Mouse (Mus musculus): ENCODE data around the gene Carmil1. TPM values are rescaled to one million over a fixed set of nuclear protein-coding genes. Genes with fewer than 3 reads are reported as not detected.

Carmil1 gene
- polyA plus RNA-seq (2015; fragmentation: Nextera tagmentation; extraction: Ambion mirVana) = 5.5 and 7.9 TPM in 2 replicates

- H3K9me3 ChIP-seq (replicated peaks) = no peaks in the 10 kb centered on the region
- WGBS (ENCODE audit: insufficient replicate concordance) = under 1% methylated on average over 95 of the region's 96 CpGs
- H3K36me3 ChIP-seq = no peaks in the 10 kb centered on the region
- H3K27me3 ChIP-seq = peaks cover 52% of the 10 kb centered on the region
- peak; percentile 91 for ATAC-seq (ENCODE audit: low read depth)
- H3K4me2 ChIP-seq = peak within 1 kb of the TSS; percentile 71
- H3K9ac ChIP-seq = peak within 1 kb of the TSS; percentile 59
- H3K27ac ChIP-seq = no peak within 1 kb of the TSS
- H3K4me3 ChIP-seq (replicated peaks) = peak within 1 kb of the TSS; percentile 63
- H3K4me1 ChIP-seq (replicated peaks) = peaks cover 13% of the 10 kb centered on the region; the same call in 1 of the 2 replicates
- DNase-seq = peak; percentile 44
These were observed at the start of gene Carmil1 for GRCm38 (mm10) chr13:24280439-24281431. Gene Carmil1, minus strand, starts transcription at chr13:24280795.

GRCm38 (mm10) chr13:24330128-24330527, 49.5 kb upstream of the Carmil1 start:
- DNase-seq (no peak), ATAC-seq (ENCODE audit: low read depth) (no peak)
- no peak overlapping the region for H3K27ac ChIP-seq
- WGBS (ENCODE audit: insufficient replicate concordance) = 55% methylated on average over 4 of the region's 4 CpGs
- H3K9ac ChIP-seq = no peak overlapping the region
- no peak overlapping the region for H3K4me3 ChIP-seq (replicated peaks)
- H3K4me1 ChIP-seq (replicated peaks) = peaks cover 3% of the 10 kb centered on the region; the same call in 1 of the 2 replicates
- no peaks in the 10 kb centered on the region for H3K9me3 ChIP-seq (replicated peaks)
- no peaks in the 10 kb centered on the region for H3K36me3 ChIP-seq
- H3K27me3 ChIP-seq = no peaks in the 10 kb centered on the region
- no peak overlapping the region for H3K4me2 ChIP-seq

GRCm38 (mm10) chr13:24328036-24328817, 47.6 kb upstream of the Carmil1 start:
- H3K4me2 ChIP-seq = no peak overlapping the region
- H3K9me3 ChIP-seq (replicated peaks) = no peaks in the 10 kb centered on the region
- no peaks in the 10 kb centered on the region for H3K36me3 ChIP-seq
- no peaks in the 10 kb centered on the region for H3K27me3 ChIP-seq
- peaks cover 3% of the 10 kb centered on the region; the same call in 1 of the 2 replicates for H3K4me1 ChIP-seq (replicated peaks)
- ATAC-seq (ENCODE audit: low read depth) = no peak
- DNase-seq = no peak
- no peak overlapping the region for H3K4me3 ChIP-seq (replicated peaks)
- 61% methylated on average over 9 of the region's 9 CpGs for WGBS (ENCODE audit: insufficient replicate concordance)
- no peak overlapping the region for H3K27ac ChIP-seq
- no peak overlapping the region for H3K9ac ChIP-seq

- H3K27me3 ChIP-seq = no peaks in the 10 kb centered on the region
- no peaks in the 10 kb centered on the region for H3K36me3 ChIP-seq
- ATAC-seq (ENCODE audit: low read depth) = no peak
- H3K4me1 ChIP-seq (replicated peaks) = 0 out of 2 replicates have a peak, but pooled peaks cover 3% of the 10 kb centered on the region
- no peak within 1 kb of the TSS for H3K4me3 ChIP-seq (replicated peaks)
- H3K9me3 ChIP-seq (replicated peaks) = no peaks in the 10 kb centered on the region
- H3K4me2 ChIP-seq = no peak within 1 kb of the TSS
- 65% methylated on average over 5 of the region's 5 CpGs for WGBS (ENCODE audit: insufficient replicate concordance)
- H3K9ac ChIP-seq = no peak within 1 kb of the TSS
- DNase-seq = no peak
- H3K27ac ChIP-seq = no peak within 1 kb of the TSS
These were observed 46.6 kb upstream of the Carmil1 start, which contains the start of gene Cmah for GRCm38 (mm10) chr13:24327201-24327600. Gene Cmah, plus strand, starts transcription at chr13:24327404.

GRCm38 (mm10) chr13:24321313-24321712, 40.7 kb upstream of the Carmil1 start:
- ATAC-seq (ENCODE audit: low read depth) = no peak
- Histone ChIP-seq H3K9ac (no peak overlapping the region), H3K36me3 (no peaks in the 10 kb centered on the region), H3K4me1 (replicated peaks) (no peaks in the 10 kb centered on the region; the same call in 1 of the 2 replicates), H3K27ac (no peak overlapping the region), H3K4me2 (no peak overlapping the region), H3K4me3 (replicated peaks) (no peak overlapping the region), H3K27me3 (no peaks in the 10 kb centered on the region), H3K9me3 (replicated peaks) (no peaks in the 10 kb centered on the region)
- DNase-seq = no peak
- 58% methylated on average over 6 of the region's 6 CpGs for WGBS (ENCODE audit: insufficient replicate concordance)

GRCm38 (mm10) chr13:24318618-24319017, 38.0 kb upstream of the Carmil1 start:
- Histone ChIP-seq H3K9ac (no peak overlapping the region), H3K9me3 (replicated peaks) (no peaks in the 10 kb centered on the region), H3K4me1 (replicated peaks) (no peaks in the 10 kb centered on the region; the same call in 1 of the 2 replicates), H3K27ac (no peak overlapping the region), H3K4me3 (replicated peaks) (no peak overlapping the region), H3K27me3 (no peaks in the 10 kb centered on the region), H3K4me2 (no peak overlapping the region), H3K36me3 (no peaks in the 10 kb centered on the region)
- WGBS (ENCODE audit: insufficient replicate concordance) = 9% methylated on average over 4 of the region's 4 CpGs
- no peak for DNase-seq
- ATAC-seq (ENCODE audit: low read depth) = no peak

- DNase-seq (no peak), ATAC-seq (ENCODE audit: low read depth) (no peak)
- H3K9me3 ChIP-seq (replicated peaks) = no peaks in the 10 kb centered on the region
- no peaks in the 10 kb centered on the region for H3K27me3 ChIP-seq
- no peak overlapping the region for H3K9ac ChIP-seq
- H3K4me3 ChIP-seq (replicated peaks) = no peak overlapping the region
- no peak overlapping the region for H3K27ac ChIP-seq
- whole genome bisulfite sequencing (ENCODE audit: insufficient replicate concordance) = 43% methylated on average over 3 of the region's 3 CpGs
- H3K36me3 ChIP-seq = no peaks in the 10 kb centered on the region
- peaks cover 7% of the 10 kb centered on the region for H3K4me1 ChIP-seq (replicated peaks)
- H3K4me2 ChIP-seq = no peak overlapping the region
These were observed 36.0 kb upstream of the Carmil1 start for GRCm38 (mm10) chr13:24316563-24316962.

- no peak overlapping the region for H3K4me3 ChIP-seq (replicated peaks)
- H3K36me3 ChIP-seq = no peaks in the 10 kb centered on the region
- H3K27ac ChIP-seq = peak overlapping the region; percentile 47
- no peaks in the 10 kb centered on the region for H3K27me3 ChIP-seq
- H3K9me3 ChIP-seq (replicated peaks) = no peaks in the 10 kb centered on the region
- H3K4me1 ChIP-seq (replicated peaks) = peaks cover 28% of the 10 kb centered on the region
- no peak overlapping the region for H3K4me2 ChIP-seq
- no peak overlapping the region for H3K9ac ChIP-seq
- WGBS (ENCODE audit: insufficient replicate concordance) = 44% methylated on average over 8 of the region's 8 CpGs
- peak; percentile 86 for ATAC-seq (ENCODE audit: low read depth)
- peak; percentile 31 for DNase-seq
These were observed 30.7 kb upstream of the Carmil1 start for GRCm38 (mm10) chr13:24311011-24311940.

GRCm38 (mm10) chr13:24306248-24306647, 25.7 kb upstream of the Carmil1 start:
- Histone ChIP-seq H3K4me2 (no peak overlapping the region), H3K4me3 (replicated peaks) (no peak overlapping the region), H3K27ac (no peak overlapping the region), H3K36me3 (no peaks in the 10 kb centered on the region), H3K27me3 (no peaks in the 10 kb centered on the region), H3K4me1 (replicated peaks) (peaks cover 18% of the 10 kb centered on the region), H3K9me3 (replicated peaks) (no peaks in the 10 kb centered on the region), H3K9ac (no peak overlapping the region)
- ATAC-seq (ENCODE audit: low read depth) = no peak
- no peak for DNase-seq
- 37% methylated on average over 4 of the region's 4 CpGs for WGBS (ENCODE audit: insufficient replicate concordance)

GRCm38 (mm10) chr13:24305486-24305885, 24.9 kb upstream of the Carmil1 start:
- WGBS (ENCODE audit: insufficient replicate concordance) = 62% methylated on average over 4 of the region's 4 CpGs
- no peak overlapping the region for H3K9ac ChIP-seq
- no peaks in the 10 kb centered on the region for H3K9me3 ChIP-seq (replicated peaks)
- ATAC-seq (ENCODE audit: low read depth) = no peak
- H3K27me3 ChIP-seq = no peaks in the 10 kb centered on the region
- no peak overlapping the region for H3K4me2 ChIP-seq
- peaks cover 11% of the 10 kb centered on the region for H3K4me1 ChIP-seq (replicated peaks)
- no peak overlapping the region for H3K27ac ChIP-seq
- no peaks in the 10 kb centered on the region for H3K36me3 ChIP-seq
- no peak for DNase-seq
- no peak overlapping the region for H3K4me3 ChIP-seq (replicated peaks)
